Mouse (Mus musculus) gonadal fat pad, adult 2 months (tissue): Measurements from ENCODE around the gene Aktip. TPM values are rescaled to one million over a fixed set of nuclear protein-coding genes. Genes with fewer than 3 reads are reported as not detected.

Experiments used
- polyA plus RNA-seq: library from polyadenylated mRNA; depleted of rRNA; stranded (reverse); fragments of >200 nt; gene quantifications from 2 replicates; pipeline ENCODE4 v1.2.3, GENCODE M21; 2012; rRNA removed

The Aktip gene
- polyA plus RNA-seq, 1 experiment = 99.1 TPM

Other genes with a start within 250 kb of the Aktip start
- 24.5 and 27.3 TPM in 2 replicates for gene Rbl2, start 129.9 kb downstream of the Aktip start, polyA plus RNA-seq
- gene Rpgrip1l, start 113.3 kb upstream of the Aktip start, polyA plus RNA-seq = 1.3 and 1.8 TPM in 2 replicates
- gene Fto, start 113.5 kb upstream of the Aktip start, polyA plus RNA-seq = 37.7 and 41.2 TPM in 2 replicates